Mouse (Mus musculus): Measurements from ENCODE around the gene Pigq.

DNA sequence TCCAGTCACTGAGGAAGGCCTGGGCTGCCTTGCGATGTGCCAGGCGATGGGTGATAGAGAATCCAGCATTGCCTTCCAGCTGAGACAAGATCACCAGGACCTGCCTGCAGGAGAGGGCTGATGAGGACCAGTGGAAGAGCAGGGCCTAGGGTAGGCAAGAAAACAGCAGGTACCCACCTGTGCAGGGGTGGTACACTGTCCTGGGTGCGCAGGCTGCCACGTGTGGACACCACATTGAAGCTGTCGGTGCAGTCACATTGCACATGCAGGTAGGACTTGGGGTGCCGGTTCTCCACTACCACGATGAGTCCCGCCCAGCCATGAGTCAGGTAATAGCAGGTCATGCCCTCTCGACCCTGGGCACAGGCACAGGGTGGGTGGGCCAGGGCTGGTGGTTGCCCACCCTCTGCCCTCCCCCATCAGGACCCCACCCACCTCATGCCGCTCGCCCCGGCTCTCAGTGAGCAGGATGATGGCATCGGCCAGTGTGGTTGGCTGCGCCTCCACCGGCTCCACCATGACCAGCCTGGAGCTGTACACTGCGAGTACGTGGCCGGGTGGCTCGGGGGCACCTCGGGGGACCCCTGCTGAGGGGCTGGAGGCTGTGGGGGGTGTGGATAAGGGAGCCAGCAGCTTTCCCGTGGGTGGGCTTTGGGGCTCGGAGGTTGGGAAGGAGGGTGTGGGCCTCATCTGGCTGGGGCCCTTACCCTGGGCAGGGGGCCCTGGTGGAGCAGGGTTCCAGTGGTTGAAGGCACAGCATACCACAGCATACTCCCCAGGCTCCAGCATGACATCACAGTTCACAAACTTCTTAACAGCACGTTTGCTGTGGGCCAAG, 15.1 kb upstream of the Pigq start:
- TF ChIP-seq ZMIZ1 (IDR thresholded peaks at IDR 0.05; ENCODE audit: low read depth, low read length) (no peak), TCF12 (IDR thresholded peaks at IDR 0.05; ENCODE audit: low read depth, low read length) (no peak), CTCF (conservative IDR thresholded peaks at IDR 0.05 in 1 of 2, IDR thresholded peaks at IDR 0.05 in 1 of 2; ENCODE audit: low read depth in 2 of 2, low read length in 2 of 2) (no peak), POLR2A (IDR thresholded peaks at IDR 0.05; ENCODE audit: low read depth, low read length) (no peak), IRF4 (IDR thresholded peaks at IDR 0.05; ENCODE audit: low read depth, low read length) (no peak), RAD21 (IDR thresholded peaks at IDR 0.05; ENCODE audit: low read depth, low read length) (no peak), USF2 (conservative IDR thresholded peaks at IDR 0.05; ENCODE audit: low read depth, low read length) (no peak), POLR2AphosphoS2 (IDR thresholded peaks at IDR 0.05; ENCODE audit: low read depth, low read length) (no peak), ZNF384 (IDR thresholded peaks at IDR 0.05; ENCODE audit: low read depth, low read length) (no peak)
